Mouse (Mus musculus) olfactory bulb, adult 2 months (tissue): ENCODE data around the gene Inpp5a.

ENCODE experiments used
- CTCF ChIP-seq: fragments of 200-500 bp; IDR thresholded peaks from 2 replicates; pipeline ENCODE4 v1.5.1; 2012; ENCODE audit warnings: low read depth, mild to moderate bottlenecking, low read length, moderate library complexity; ENCODE audit not compliant: insufficient read depth
- POLR2A ChIP-seq: fragments of 200-500 bp; IDR thresholded peaks from 2 replicates; pipeline ENCODE4 v1.6.1; 2012; ENCODE audit warnings: mild to moderate bottlenecking, low read depth, low read length, moderate library complexity; ENCODE audit not compliant: insufficient read depth

GRCm38 (mm10) chr7:139531428-139531801 is 142.5 kb downstream of the Inpp5a start:
- no peak for TF ChIP-seq CTCF
- no peak for TF ChIP-seq POLR2A
